Mouse (Mus musculus) erythroid progenitor cell, adult 5-6 weeks (primary cell): ENCODE measurements around the gene Frrs1l. TPM values are rescaled to one million over a fixed set of nuclear protein-coding genes. Genes with fewer than 3 reads are reported as not detected.

Experiments
- ATAC-seq: replicated peaks from 2 replicates; pipeline ENCODE4 v1.8.0; 2016; ENCODE audit warnings: moderate number of reproducible peaks, mild to moderate bottlenecking, moderate TSS enrichment, inconsistent platforms; ENCODE audit not compliant: poor library complexity, low FRiP score, severe bottlenecking
- total RNA-seq, 2 experiments: library from RNA; stranded (forward) in 1 of 2; stranded (reverse) in 1 of 2; fragments of 150-400 nt in 1 of 2; fragments of 186-747, 209-891 nt in 1 of 2; gene quantifications; 2 replicates each; pipeline versions ENCODE4 v1.2.3 to v1.2.4; 2015 to 2017; ENCODE audit warnings: low replicate concordance in 2 of 2

Frrs1l gene
- total RNA-seq (2015; ENCODE audit: low replicate concordance) (not detected in 2 replicates), total RNA-seq (2017; ENCODE audit: low replicate concordance) (not detected in 2 replicates)

DNA sequence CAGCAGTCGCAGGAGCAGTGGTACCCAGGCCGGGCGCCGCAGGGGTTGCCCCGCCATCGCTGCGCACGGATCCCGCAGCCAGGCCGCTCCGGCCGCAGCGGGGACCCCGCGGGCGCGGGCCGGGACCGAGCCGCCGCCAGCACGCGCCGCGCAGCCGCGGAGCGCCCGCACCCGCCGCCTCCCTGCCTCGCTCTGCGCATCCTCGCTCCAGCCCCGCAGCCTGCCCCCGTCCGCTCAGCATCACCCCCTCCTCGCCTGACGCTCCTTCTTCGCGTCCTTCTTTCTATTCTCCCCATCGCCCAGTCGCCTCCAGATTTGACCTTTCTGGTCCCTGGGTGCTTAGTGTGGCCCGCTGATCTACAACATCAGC is at the start of gene Frrs1l:
Gene Frrs1l (minus strand): TSS at position 177 of the 370 bp plus-strand sequence.
- ATAC-seq = no peak

GRCm38 (mm10) chr4:57039127-57040031 is 49.2 kb upstream of the Frrs1l start:
- no peak for ATAC-seq

DNA sequence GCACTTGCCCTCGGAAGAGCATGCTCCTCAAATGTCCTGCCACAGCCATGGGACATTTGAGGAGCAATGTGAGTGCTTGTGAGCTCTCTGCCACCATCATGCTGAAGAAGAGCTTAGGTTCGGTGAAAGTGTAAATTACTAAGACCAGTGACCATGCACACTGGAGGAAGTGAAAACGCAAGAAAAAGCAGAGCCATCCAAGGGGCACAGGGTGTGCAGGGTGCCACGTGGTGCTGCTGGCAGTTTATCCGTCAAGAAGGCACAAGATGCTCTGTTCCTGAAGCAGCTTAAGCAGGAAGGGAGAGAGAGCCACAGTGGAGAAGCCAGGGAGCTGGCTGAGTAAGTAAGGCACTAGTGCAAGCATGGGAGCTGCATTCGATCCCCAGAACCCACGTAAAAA is 47.4 kb upstream of the Frrs1l start:
- ATAC-seq = no peak

- ATAC-seq = no peak
Measured at GRCm38 (mm10) chr4:57034169-57034568, 44.0 kb upstream of the Frrs1l start.

GRCm38 (mm10) chr4:57031440-57031839 is 41.2 kb upstream of the Frrs1l start:
- no peak for ATAC-seq

- ATAC-seq = no peak
Measured at GRCm38 (mm10) chr4:57027954-57028353, 37.8 kb upstream of the Frrs1l start.

DNA sequence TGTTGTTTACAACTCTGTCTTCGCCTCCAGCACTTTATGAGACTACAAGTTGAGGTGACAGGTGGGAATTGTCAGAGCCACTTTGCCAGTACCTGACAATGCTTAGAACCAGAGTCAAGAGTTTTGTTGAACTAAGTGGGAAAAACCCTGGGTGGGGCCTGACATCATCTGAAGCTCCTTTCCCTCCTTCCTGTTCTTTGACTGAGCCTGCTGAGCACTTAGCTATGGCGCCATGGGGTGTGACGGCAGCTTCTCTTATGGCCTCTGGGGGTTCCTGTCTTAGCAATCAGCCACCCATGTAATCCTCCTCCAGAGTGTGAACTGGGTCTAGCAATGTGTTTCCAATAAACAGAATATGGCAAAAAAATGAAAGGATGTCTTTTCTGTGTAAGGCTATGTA is 33.3 kb upstream of the Frrs1l start:
- ATAC-seq = no peak

- ATAC-seq = no peak
Measured at GRCm38 (mm10) chr4:57021288-57021687, 31.1 kb upstream of the Frrs1l start.

GRCm38 (mm10) chr4:57017229-57017628 is 27.0 kb upstream of the Frrs1l start:
- no peak for ATAC-seq

GRCm38 (mm10) chr4:57016366-57017171 is 26.4 kb upstream of the Frrs1l start:
- no peak for ATAC-seq

GRCm38 (mm10) chr4:57015032-57015431 is 24.8 kb upstream of the Frrs1l start:
- no peak for ATAC-seq

DNA sequence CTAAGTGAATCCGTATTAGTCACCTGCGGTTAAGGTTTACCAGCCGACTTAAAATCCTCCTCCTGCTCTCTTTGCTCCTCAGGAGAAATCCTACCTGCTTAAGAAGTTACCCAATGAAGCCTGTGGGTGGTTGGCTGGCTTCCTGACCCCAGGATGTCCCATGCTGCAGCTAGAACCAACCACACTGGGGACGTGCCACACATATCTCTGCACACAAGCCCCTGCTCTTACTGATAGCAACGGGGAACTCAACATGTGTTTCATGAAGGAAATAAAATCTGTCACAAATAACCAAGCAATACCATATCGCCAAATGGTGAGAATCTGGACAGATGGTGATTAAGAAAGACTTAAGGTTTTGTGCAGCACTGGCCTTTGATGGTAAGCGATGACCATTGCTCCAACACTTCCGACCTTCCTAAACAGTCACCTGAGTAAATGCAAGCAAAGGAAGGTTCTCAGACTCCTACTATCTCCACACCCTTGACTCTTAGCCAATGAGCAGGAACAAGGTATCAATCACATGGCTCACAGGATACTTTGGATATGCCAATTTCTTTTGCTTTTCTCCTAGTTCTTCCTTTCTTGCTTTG is 21.4 kb upstream of the Frrs1l start:
- ATAC-seq = no peak

- no peak for ATAC-seq
Measured at GRCm38 (mm10) chr4:57010919-57011318, 20.7 kb upstream of the Frrs1l start.

DNA sequence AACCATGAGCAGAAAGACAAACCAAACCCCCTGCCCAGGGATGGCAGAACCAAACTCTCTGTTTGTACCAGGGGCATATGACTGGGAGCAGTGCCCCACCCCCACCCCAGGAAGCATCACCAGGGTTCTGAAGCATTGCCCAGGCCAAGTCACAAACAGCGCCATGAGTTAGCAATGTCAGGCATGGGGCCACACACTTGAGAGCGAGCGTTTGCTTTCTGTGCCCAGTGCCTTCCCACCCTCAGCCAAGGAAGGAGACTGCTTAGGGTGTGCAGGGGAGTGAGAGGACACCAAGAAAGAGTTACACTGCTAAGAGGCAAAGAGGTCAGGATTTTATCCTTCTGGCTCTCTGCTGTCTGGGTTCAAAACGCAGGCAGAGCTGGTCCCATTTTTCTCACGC is 20.2 kb upstream of the Frrs1l start:
- ATAC-seq = no peak

DNA sequence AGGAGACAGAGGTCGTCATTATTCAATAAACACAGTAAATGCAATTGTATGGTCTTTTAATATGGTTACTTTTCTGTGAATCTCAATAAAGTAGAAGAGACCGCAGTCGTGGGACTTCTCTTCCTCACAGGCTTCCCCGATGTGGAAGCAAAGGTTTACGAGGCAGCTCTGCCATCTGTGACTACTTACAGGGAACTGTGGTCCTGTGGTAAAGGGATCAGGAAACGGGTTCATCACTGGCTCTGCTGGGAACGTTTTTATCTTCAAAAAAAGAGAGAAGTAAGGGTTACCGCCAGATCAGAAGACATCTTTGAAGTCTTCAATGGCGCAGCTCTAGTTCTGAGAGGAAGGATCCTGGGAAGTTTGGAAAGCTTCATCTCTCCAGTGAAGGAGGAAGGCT is 17.5 kb upstream of the Frrs1l start:
- no peak for ATAC-seq

- ATAC-seq = no peak
Measured at GRCm38 (mm10) chr4:57005011-57005410, 14.8 kb upstream of the Frrs1l start.

DNA sequence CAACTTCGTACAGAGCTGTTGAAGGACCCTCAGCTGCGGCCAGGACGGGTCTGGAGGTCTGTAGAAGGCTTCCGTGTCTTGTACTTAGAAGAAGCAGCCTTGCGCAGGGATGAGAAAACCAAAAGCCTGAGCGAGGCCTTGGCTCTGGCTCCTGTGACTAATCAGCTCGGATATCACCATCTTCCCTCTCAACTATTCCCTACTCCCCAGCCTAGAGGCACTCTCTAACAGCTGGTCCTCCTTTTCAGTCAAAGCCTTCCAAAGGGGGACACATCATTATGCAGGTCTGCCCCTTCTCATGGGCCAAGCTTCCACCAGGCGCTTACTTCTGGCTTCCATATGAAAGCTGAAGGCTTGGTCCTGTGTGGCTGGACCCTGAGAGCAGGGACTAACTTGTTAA is 13.7 kb upstream of the Frrs1l start:
- ATAC-seq = no peak

DNA sequence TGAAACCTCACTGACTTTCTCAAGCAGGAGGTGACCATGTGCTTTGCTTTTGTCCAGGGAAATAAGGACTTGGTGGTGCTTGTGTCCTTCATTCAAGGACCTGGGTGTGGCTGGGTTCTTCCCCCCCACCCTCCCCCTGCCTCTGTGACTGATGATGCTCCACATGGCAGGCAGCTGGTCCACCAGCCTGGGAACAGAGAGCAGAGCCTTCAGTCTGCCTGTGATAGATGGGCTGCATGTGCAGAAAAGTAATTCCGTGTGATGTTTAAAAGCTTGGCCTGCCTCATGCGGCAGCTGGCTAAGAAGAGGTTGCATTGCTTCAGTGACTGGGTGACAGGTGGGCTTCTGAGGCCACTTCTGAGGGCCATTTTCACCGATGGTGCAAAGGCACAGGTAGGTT is 12.6 kb upstream of the Frrs1l start:
- ATAC-seq = no peak

- ATAC-seq = no peak
Measured at GRCm38 (mm10) chr4:57001437-57001836, 11.2 kb upstream of the Frrs1l start.

DNA sequence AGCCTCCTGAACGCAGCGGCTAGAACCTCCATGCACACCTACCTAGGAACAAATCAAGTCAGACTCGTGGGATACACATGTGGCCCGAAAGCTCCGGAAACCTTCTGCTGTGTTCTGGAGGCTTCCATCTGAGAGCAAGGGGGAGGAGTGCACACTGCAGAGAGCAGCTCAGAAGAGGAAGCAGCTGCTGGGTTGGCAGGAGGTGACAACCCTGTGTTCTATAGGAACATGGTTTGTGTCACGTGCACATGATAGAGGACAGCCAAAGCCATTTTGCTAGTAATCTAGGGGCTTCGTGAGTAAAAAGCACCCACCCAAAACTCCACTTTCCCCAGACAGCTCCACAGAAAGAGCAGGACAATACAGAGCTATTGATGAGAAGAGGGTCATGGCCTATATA is 3.1 kb upstream of the Frrs1l start:
- ATAC-seq = no peak

DNA sequence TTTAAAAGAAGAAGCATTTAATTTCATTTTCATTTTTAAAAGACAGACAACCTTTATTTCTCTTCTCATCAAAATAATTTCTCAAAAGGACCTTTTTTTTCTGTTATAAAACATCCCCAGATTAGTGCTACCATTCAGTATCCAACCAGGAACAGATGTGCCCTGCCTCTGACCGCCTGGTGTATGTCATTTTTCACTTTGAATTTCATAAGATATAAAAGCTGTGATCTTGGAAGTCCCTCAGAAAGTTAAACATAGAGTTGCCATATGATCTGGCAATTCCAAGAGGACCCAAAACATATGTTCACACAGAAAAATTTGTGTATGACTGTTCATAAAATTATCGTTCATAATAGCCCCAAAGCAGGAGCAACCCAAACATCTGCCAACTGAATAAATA is 1.8 kb upstream of the Frrs1l start:
- no peak for ATAC-seq
